Mouse (Mus musculus): Measurements from ENCODE around the gene Nr2f6. TPM values are rescaled to one million over a fixed set of nuclear protein-coding genes. Genes with fewer than 3 reads are reported as not detected.

Gene Nr2f6
- total RNA-seq, 2 experiments from 2014 or later: 41.7 to 44.8 TPM

DNA sequence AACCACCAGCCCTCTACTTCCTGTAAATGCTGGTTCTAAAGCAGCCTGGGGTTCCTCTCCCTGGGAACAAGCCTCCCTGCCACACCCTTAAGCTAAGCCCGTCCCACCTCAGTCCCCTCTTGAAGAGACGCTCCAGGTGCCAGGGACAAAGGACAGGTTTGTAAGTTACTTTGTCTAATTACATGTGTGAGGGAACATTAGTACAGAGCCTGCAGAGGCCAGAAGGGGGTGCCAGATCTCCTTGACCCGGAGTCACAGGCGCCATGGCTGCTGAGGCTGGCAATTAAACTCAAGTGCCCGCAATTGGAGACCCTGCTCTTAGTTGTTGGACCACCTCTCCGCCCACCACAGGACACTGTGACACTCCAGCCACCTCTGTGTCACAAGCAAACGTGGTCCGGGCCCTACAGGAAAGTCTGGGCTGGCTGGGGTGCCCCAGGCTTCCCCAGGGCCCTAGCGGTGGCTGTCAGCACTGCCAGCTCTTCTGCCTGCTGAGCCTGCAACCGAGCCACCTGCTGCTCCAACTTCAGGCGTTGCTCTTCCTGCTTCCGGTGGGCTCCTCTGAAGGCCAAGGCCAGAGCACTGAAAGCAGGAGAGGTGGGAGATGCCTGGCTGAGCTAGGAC lies 3.6 kb upstream of the Nr2f6 start:
- intact Hi-C loops (cut with DNase I): no loop called here
- Histone ChIP-seq H3K27ac (no peak overlapping the region), H3K4me3 (no peak overlapping the region)
- no peak for DNase-seq (ENCODE audit: extremely low spot score in 1 of 2, low spot score in 2 of 2)
- no peak; the same call in 1 of the 2 replicates for TF ChIP-seq CTCF (IDR thresholded peaks at IDR 0.05)

- no peak for DNase-seq (ENCODE audit: extremely low spot score in 1 of 2, low spot score in 2 of 2)
- H3K27ac ChIP-seq: no peak overlapping the region
- intact Hi-C loops (cut with DNase I): no loop called here
- H3K4me3 ChIP-seq: no peak overlapping the region
- TF ChIP-seq CTCF (IDR thresholded peaks at IDR 0.05): no peak
Observed at GRCm38 (mm10) chr8:71383860-71384259, 2.1 kb upstream of the Nr2f6 start.

- TF ChIP-seq CTCF (IDR thresholded peaks at IDR 0.05): no peak
- no peak overlapping the region for H3K27ac ChIP-seq
- no peak for DNase-seq (ENCODE audit: extremely low spot score in 1 of 2, low spot score in 2 of 2)
- H3K4me3 ChIP-seq: no peak overlapping the region
- intact Hi-C loops (cut with DNase I): no loop called here
Observed at GRCm38 (mm10) chr8:71383396-71383795, 1.6 kb upstream of the Nr2f6 start.

DNA sequence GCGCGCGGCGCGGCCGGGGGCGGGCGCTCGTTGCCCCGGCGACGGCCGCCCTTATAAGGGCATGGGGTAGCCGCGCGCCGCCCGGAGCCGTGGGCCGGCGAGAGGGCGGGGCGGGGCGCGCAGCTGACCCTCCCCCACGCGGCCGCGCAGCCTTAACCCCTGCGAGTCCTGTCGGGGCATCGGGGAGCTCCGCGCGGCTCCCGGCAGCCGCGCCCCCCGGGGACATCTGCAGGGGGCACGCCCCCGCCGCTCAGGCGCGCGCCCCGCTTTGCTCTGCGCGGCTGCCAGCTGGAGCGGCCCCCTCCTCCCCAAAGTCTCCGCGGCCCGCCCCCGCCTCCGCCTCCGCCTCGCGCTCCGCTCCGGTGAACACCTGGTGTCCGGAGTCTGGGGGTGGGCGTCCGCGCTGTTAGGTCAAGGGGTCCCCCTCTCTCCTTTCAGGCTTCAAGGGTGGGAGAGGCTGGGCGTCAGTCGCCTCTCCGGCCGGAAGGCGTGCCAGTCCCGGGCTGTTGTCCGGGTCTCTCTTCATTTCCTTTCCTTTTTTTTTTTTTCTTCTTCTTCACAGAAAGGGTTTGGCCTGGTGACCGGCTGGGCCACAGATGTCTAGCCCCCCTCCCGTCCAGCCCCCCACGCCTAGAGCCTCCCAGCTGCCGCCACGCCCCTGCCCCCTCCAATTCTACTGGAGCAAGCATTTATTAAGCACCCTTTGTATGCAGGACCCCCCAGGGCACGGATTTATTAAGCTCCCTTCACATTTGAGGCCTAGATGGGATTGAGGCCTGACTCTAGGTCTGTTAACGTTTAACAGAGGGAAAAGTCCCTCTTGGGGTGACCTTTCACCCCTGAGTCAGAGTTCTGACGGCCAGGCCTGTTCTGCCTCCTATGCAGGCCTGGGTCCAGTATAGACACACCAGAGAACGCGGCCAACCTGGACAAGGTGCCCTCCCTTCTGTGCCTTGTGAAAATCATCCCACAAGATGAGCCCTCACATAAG lies 506 bp upstream of the Nr2f6 start:
- peak; percentile 66 to 81 for DNase-seq (ENCODE audit: extremely low spot score in 1 of 2, low spot score in 2 of 2)
- Histone ChIP-seq H3K4me3 (peak overlapping the region; percentile 62), H3K27ac (peak overlapping the region; percentile 87)
- no peak for TF ChIP-seq CTCF (IDR thresholded peaks at IDR 0.05)
- intact Hi-C loops (cut with DNase I): no loop called here

DNA sequence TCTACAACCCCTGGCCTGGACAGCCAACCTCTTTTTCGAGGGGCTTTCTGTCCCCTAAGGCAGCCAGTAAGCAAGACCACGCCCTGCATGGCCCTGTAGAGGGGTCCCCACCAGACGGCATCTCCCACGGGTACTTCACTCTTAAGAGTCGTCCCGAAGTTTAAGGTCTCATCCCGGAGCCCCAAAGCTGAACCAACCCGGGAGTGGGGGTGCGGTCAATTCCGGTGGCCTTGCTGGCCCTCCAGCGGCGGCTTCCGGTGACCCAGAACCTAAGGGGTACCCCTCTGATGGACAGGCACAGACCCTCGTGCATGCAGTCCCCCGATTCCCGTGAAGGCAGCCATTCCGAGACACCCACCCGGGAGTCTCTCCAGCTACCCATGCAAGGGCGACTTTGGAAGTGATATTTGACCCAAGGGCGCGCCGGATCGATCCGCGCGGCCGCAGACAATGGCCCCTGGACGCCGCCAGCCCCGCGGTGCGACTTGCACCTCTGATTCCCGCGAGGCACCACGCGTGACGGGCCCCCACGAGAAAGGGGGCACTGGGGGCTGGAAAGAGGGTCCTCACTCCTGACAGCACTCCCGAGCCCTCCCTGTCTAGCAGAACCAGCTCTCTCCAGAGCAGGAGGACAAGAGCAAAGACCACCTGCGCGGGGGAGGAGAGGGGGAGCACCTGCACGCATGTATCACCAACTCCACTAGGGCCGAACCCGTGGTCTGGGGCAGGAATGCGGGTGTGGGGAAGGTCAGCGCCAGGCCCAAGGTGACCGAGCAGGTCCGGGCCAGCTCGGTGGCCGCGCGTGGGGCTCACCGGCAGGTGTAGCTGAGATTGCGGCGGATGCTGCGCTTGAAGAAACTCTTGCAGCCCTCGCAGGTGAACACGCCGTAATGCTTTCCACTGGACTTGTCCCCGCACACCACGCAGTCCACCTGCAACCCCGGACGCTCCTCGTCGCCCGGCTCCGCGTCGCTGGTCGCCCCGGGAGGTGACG lies 1.3 kb downstream of the Nr2f6 start:
- peak overlapping the region; percentile 83 for H3K27ac ChIP-seq
- intact Hi-C loops (cut with DNase I): no loop called here
- H3K4me3 ChIP-seq: peak overlapping the region; percentile 89
- no peak; the same call in 1 of the 2 replicates for TF ChIP-seq CTCF (IDR thresholded peaks at IDR 0.05)
- no peak for DNase-seq (ENCODE audit: extremely low spot score in 1 of 2, low spot score in 2 of 2)

- no peak for TF ChIP-seq CTCF (IDR thresholded peaks at IDR 0.05)
- H3K4me3 ChIP-seq: peak overlapping the region; percentile 89
- intact Hi-C loops (cut with DNase I): no loop called here
- H3K27ac ChIP-seq: no peak overlapping the region
- no peak for DNase-seq (ENCODE audit: extremely low spot score in 1 of 2, low spot score in 2 of 2)
Observed at GRCm38 (mm10) chr8:71379512-71380075, 2.2 kb downstream of the Nr2f6 start.

DNA sequence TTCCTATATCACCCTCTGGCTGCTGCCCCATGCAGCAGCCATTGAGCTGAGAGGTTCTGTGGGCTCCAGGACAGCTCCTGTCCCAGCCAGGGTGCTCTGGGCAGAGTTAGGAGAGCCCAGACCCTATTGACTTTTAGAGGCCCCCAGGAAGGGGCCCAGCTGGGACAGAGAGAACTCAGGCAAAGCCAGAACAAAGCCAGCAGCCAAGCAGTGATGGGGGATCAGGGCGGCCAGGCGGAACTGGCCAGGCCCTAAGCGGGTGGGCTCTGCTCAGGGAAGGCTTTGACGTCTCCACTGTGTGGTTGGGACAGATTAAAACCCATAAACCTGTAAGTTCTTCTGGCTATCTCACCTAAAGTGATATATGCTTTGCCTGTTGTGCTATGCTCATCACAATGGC lies 2.8 kb downstream of the Nr2f6 start:
- intact Hi-C loops (cut with DNase I): no loop called here
- DNase-seq (ENCODE audit: extremely low spot score in 1 of 2, low spot score in 2 of 2): no peak
- TF ChIP-seq CTCF (IDR thresholded peaks at IDR 0.05): no peak
- Histone ChIP-seq H3K27ac (no peak overlapping the region), H3K4me3 (no peak overlapping the region)

- H3K4me3 ChIP-seq: peak overlapping the region; percentile 42; the same call in 1 of the 2 replicates
- intact Hi-C loops (cut with DNase I): no loop called here
- no peak for DNase-seq (ENCODE audit: extremely low spot score in 1 of 2, low spot score in 2 of 2)
- TF ChIP-seq CTCF (IDR thresholded peaks at IDR 0.05): no peak
- peak overlapping the region; percentile 62 for H3K27ac ChIP-seq
Observed at GRCm38 (mm10) chr8:71376423-71377030, 5.2 kb downstream of the Nr2f6 start.

DNA sequence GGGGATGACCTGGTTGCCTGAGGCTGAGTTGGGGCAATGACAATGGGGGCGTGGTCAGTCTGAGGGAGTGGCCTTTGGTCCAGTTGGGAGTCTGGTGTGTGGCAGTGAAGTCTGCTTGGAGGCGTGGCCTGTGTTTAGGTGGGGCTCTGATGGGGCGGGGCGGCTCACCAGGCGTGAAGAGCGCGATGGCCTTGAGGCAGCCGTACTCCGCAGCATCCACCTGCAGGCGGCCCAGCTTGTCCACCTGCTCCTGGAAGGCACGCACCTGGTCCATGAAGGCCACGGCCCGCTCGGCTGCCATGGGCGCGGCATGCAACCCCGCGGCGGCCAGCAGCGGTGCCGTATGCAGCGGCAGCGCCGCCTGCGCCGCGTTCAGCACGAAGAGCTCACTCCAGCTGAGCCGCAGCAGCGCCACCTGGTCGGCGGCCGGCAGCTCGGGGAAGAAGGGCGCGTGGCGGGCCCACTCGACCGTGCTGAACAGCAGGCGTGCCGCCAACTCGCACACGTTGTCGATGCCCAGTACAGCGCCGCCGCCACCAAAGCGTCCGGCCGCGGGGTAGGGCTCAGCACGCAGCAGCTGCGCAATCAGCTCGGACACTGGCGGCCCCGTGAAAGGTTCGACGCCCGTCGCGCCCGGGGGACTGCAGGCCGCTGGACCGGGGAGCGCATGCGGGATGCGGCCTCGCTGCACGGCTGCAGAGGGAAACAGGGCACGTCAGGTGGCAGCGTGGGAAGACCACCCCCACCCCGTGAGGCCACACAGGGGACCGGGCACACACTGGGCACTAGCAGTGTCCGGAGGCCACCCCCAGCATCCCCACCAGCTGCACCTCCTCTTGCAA lies 6.0 kb downstream of the Nr2f6 start:
- H3K4me3 ChIP-seq: peak overlapping the region; percentile 42
- intact Hi-C loops (cut with DNase I): no loop called here
- no peak; the same call in 1 of the 2 replicates for TF ChIP-seq CTCF (IDR thresholded peaks at IDR 0.05)
- peak overlapping the region; percentile 62 for H3K27ac ChIP-seq
- DNase-seq (ENCODE audit: extremely low spot score in 1 of 2, low spot score in 2 of 2): peak; percentile 68 to 78
